Mouse (Mus musculus): Measurements from ENCODE around the gene Ssbp1.

DNA sequence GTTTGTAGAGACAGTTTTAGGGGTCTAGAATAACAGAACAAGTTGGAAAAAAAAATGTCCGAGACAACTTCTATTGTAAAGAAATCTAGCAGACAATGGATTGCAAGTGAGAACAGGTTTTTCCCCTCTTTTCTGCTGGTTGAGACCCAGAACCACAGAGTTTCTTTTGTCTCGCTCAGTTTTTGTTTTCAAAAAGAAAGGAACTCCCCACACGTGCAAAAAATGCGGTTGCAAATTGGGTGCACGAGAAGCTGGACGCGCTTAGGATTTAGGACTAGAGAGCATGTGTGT, 513 bp downstream of the Ssbp1 start:
- no peak for TF ChIP-seq CTCF (conservative IDR thresholded peaks at IDR 0.05 in 1 of 2, IDR thresholded peaks at IDR 0.05 in 1 of 2; ENCODE audit: low read depth in 2 of 2, low read length in 2 of 2)
- TF ChIP-seq EP300 (IDR thresholded peaks at IDR 0.05; ENCODE audit: low read length) = no peak
- TF ChIP-seq POLR2A (IDR thresholded peaks at IDR 0.05; ENCODE audit: low read depth, low read length) = no peak
- no peak for TF ChIP-seq GABPA (IDR thresholded peaks at IDR 0.05; ENCODE audit: insufficient replicate concordance, low read depth, low read length)
- no peak for TF ChIP-seq CHD1 (IDR thresholded peaks at IDR 0.05; ENCODE audit: low read depth, low read length)
- no peak for TF ChIP-seq UBTF (IDR thresholded peaks at IDR 0.05; ENCODE audit: low read depth, low read length)
- TF ChIP-seq USF2 (conservative IDR thresholded peaks at IDR 0.05; ENCODE audit: low read depth, low read length) = no peak
- TF ChIP-seq SIN3A (IDR thresholded peaks at IDR 0.05; ENCODE audit: low read length) = no peak
- no peak for TF ChIP-seq TCF12 (IDR thresholded peaks at IDR 0.05; ENCODE audit: low read depth, low read length)
- no peak for TF ChIP-seq MAX (IDR thresholded peaks at IDR 0.05; ENCODE audit: low read length)
- no peak for TF ChIP-seq ZC3H11A (IDR thresholded peaks at IDR 0.05; ENCODE audit: low read depth, low read length)
- TF ChIP-seq MYC (IDR thresholded peaks at IDR 0.05; ENCODE audit: low read depth, low read length) = peak; percentile 40; the same call in 1 of the 2 replicates
- TF ChIP-seq POLR2AphosphoS2 (IDR thresholded peaks at IDR 0.05; ENCODE audit: low read depth, low read length) = no peak

Measured in CH12.LX (cell line).